Mouse (Mus musculus) left cerebral cortex, adult 11 months (tissue): ENCODE measurements around the gene Gm13090.

Source experiments
- DNase-seq: peaks from one replicate; pipeline ENCODE4 v3.0.0; 2022; ENCODE audit warnings: low spot score

Gene Gm13090

GRCm38 (mm10) chr4:151089270-151089669 is at the start of gene Gm13090:
TSS of gene Gm13090 (plus strand) at chr4:151089570.
- DNase-seq = no peak

- peak; percentile 53 for DNase-seq
Observed at GRCm38 (mm10) chr4:151041506-151041905, 47.9 kb upstream of the Gm13090 start.

- no peak for DNase-seq
Observed at GRCm38 (mm10) chr4:151043281-151043680, 46.1 kb upstream of the Gm13090 start.

GRCm38 (mm10) chr4:151044037-151044943 is 45.1 kb upstream of the Gm13090 start, which contains the start of gene Per3:
TSS of gene Per3 (minus strand) at chr4:151044665.
- peak; percentile 96 for DNase-seq

GRCm38 (mm10) chr4:151044944-151045570 is 44.3 kb upstream of the Gm13090 start:
- DNase-seq = peak; percentile 55

- DNase-seq = no peak
Observed at GRCm38 (mm10) chr4:151046524-151046923, 42.8 kb upstream of the Gm13090 start.

- DNase-seq = no peak
Observed at GRCm38 (mm10) chr4:151051162-151051561, 38.2 kb upstream of the Gm13090 start.

GRCm38 (mm10) chr4:151057347-151058321 is 31.7 kb upstream of the Gm13090 start, which contains the start of gene Vamp3:
TSS of gene Vamp3 (minus strand) at chr4:151057963.
- DNase-seq = peak; percentile 97

GRCm38 (mm10) chr4:151058634-151059033 is 30.7 kb upstream of the Gm13090 start:
- no peak for DNase-seq

- no peak for DNase-seq
Observed at GRCm38 (mm10) chr4:151059566-151059965, 29.8 kb upstream of the Gm13090 start.

- no peak for DNase-seq
Observed at GRCm38 (mm10) chr4:151068751-151069150, 20.6 kb upstream of the Gm13090 start.

- DNase-seq = no peak
Observed at GRCm38 (mm10) chr4:151070962-151071361, 18.4 kb upstream of the Gm13090 start.

GRCm38 (mm10) chr4:151073108-151073744 is 16.1 kb upstream of the Gm13090 start:
- peak; percentile 55 for DNase-seq

- DNase-seq = no peak
Observed at GRCm38 (mm10) chr4:151074817-151075216, 14.6 kb upstream of the Gm13090 start.

- no peak for DNase-seq
Observed at GRCm38 (mm10) chr4:151081355-151081754, 8.0 kb upstream of the Gm13090 start.

GRCm38 (mm10) chr4:151081977-151082376 is 7.4 kb upstream of the Gm13090 start:
- no peak for DNase-seq

- no peak for DNase-seq
Observed at GRCm38 (mm10) chr4:151083027-151083426, 6.3 kb upstream of the Gm13090 start.

GRCm38 (mm10) chr4:151087358-151087757 is 2.0 kb upstream of the Gm13090 start:
- DNase-seq = no peak

- DNase-seq = no peak
Observed at GRCm38 (mm10) chr4:151088819-151089218, 551 bp upstream of the Gm13090 start.

- peak; percentile 39 for DNase-seq
Observed at GRCm38 (mm10) chr4:151095207-151095606, 5.8 kb downstream of the Gm13090 start.
